Mouse (Mus musculus): ENCODE results near the gene Mobp. TPM values are rescaled to one million over a fixed set of nuclear protein-coding genes. Genes with fewer than 3 reads are reported as not detected.

Gene Mobp
- total RNA-seq, 2 experiments from 2014 or later, result not detected

GRCm38 (mm10) chr9:120120503-120120902 lies 29.0 kb upstream of the Mobp start:
- no peak for TF ChIP-seq CTCF (IDR thresholded peaks at IDR 0.05)
- intact Hi-C loops (cut with DNase I), result no loop called here
- Histone ChIP-seq H3K27ac (no peak overlapping the region), H3K4me3 (no peak overlapping the region)
- no peak for DNase-seq

DNA sequence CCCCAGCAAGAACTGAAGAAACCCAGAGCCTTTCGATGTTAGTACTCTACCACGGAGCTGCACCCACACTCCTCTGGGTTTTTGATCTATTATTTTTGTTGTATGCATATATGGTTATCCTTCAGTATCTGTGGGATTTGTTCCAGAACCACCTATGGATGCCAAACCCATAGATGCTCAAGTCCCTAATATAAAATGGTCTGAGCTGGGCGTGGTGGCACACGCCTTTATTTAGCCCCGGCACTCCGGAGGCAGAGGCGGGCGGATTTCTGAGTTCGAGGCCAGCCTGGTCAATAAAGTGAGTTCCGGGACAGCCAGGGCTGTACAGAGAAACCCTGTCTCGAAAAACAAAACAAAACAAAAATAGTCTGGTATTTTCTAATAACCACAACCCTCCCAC lies 22.6 kb upstream of the Mobp start:
- no peak for TF ChIP-seq CTCF (IDR thresholded peaks at IDR 0.05)
- no peak for DNase-seq
- Histone ChIP-seq H3K4me3 (peak overlapping the region; percentile 97), H3K27ac (peak overlapping the region; percentile 95)
- intact Hi-C loops (cut with DNase I), result loop anchor here (1.0 kb wide), 1 partner anchor 17 kb away; the partner anchor contains the start of gene Slc25a38

DNA sequence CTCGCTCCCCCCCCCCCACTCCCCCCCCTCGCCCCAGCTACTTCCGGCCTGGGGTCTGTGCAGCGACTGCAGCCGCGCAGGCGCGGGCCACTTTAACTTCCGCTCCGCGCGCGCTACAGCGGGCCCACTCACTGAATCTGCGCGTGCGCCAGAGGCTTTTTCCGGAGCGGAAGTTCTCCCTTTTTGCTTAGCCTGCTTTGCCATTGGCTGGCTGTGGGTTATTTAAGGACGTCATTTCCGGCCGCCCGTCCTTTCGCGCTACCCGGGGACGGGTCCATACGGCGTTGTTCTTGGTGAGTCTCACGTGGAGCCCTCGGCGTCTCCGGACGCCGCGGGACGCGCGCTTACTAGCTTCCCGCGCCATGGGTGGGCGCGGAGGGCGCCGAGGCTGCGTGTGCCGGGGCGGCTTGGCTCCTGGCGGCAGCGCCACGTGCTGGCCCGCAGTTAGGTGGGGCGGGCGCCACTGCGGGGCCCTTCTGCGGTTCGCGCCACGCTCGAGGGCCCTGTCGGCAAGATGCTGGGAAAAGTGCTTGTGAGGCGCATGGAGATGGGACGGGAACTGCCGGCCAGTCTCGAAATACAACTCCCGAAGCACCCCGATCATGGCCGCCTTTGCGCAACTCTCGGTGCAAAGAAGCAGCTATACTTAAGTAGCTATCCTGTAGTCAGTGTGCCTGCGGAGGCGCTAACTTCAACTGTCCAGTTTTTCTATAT lies 21.8 kb upstream of the Mobp start, which contains the start of gene Rpsa:
Rpsa (plus strand) TSS at position 152 of the 714 bp plus-strand sequence.
- peak within 1 kb of the TSS; percentile 95 for H3K27ac ChIP-seq
- DNase-seq, result peak; percentile 98
- TF ChIP-seq CTCF (IDR thresholded peaks at IDR 0.05), result no peak
- peak within 1 kb of the TSS; percentile 97 for H3K4me3 ChIP-seq
- intact Hi-C loops (cut with DNase I), result loop anchor here (1.0 kb wide), 1 partner anchor 17 kb away; the partner anchor contains the start of gene Slc25a38

GRCm38 (mm10) chr9:120129276-120129675 lies 20.2 kb upstream of the Mobp start:
- H3K27ac ChIP-seq, result no peak overlapping the region
- DNase-seq, result no peak
- peak overlapping the region; percentile 97 for H3K4me3 ChIP-seq
- TF ChIP-seq CTCF (IDR thresholded peaks at IDR 0.05), result no peak
- intact Hi-C loops (cut with DNase I), result no loop called here

DNA sequence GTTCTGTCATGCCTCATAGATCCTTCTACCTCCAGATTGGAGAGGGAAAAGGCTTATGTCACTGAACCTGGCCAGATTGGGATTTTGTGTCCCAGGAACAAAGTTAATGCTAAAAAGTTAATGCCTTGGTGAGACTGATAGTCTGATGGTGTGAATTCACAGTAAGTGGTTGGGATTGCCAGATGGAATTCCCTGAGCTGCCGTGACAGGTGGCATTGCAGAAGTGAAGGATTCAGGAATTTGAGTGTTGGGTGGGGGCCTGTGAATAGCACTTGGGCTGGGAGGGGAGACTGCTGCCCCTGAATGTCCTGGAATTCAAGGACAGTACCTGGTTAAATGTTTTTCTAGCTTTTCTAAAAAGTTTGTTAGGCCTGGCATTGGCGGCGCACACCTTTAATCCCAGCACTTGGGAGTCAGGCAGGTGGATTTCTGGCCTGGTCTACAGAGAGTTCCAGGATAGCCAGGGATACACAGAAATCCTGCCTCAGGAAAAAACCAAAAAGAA lies 17.7 kb upstream of the Mobp start:
- DNase-seq, result no peak
- Histone ChIP-seq H3K27ac (no peak overlapping the region), H3K4me3 (no peak overlapping the region)
- intact Hi-C loops (cut with DNase I), result loop anchor here (5.0 kb wide), 1 partner anchor 370 kb away; no protein-coding TSS in a partner anchor
- TF ChIP-seq CTCF (IDR thresholded peaks at IDR 0.05), result no peak

- DNase-seq, result no peak
- no peak for TF ChIP-seq CTCF (IDR thresholded peaks at IDR 0.05)
- Histone ChIP-seq H3K4me3 (no peak overlapping the region), H3K27ac (no peak overlapping the region)
- intact Hi-C loops (cut with DNase I), result loop anchor here (5.0 kb wide), 1 partner anchor 369 kb away; no protein-coding TSS in a partner anchor
These were observed 16.3 kb upstream of the Mobp start for GRCm38 (mm10) chr9:120132980-120133754.

GRCm38 (mm10) chr9:120133755-120134475 lies 15.6 kb upstream of the Mobp start:
- Histone ChIP-seq H3K27ac (no peak overlapping the region), H3K4me3 (no peak overlapping the region)
- TF ChIP-seq CTCF (IDR thresholded peaks at IDR 0.05), result no peak
- intact Hi-C loops (cut with DNase I), result loop anchor here (5.0 kb wide), 1 partner anchor 368 kb away; no protein-coding TSS in a partner anchor
- no peak for DNase-seq

GRCm38 (mm10) chr9:120134529-120135160 lies 14.9 kb upstream of the Mobp start:
- no peak overlapping the region for H3K4me3 ChIP-seq
- DNase-seq, result no peak
- no peak overlapping the region for H3K27ac ChIP-seq
- TF ChIP-seq CTCF (IDR thresholded peaks at IDR 0.05), result no peak
- intact Hi-C loops (cut with DNase I), result loop anchor here (5.0 kb wide), 2 partner anchors 243 to 368 kb away; no protein-coding TSS in a partner anchor

- H3K27ac ChIP-seq, result no peak overlapping the region
- H3K4me3 ChIP-seq, result no peak overlapping the region
- DNase-seq, result no peak
- intact Hi-C loops (cut with DNase I), result loop anchor here (5.0 kb wide), 1 partner anchor 242 kb away; no protein-coding TSS in a partner anchor
- TF ChIP-seq CTCF (IDR thresholded peaks at IDR 0.05), result no peak
These were observed 14.1 kb upstream of the Mobp start for GRCm38 (mm10) chr9:120135454-120135853.

DNA sequence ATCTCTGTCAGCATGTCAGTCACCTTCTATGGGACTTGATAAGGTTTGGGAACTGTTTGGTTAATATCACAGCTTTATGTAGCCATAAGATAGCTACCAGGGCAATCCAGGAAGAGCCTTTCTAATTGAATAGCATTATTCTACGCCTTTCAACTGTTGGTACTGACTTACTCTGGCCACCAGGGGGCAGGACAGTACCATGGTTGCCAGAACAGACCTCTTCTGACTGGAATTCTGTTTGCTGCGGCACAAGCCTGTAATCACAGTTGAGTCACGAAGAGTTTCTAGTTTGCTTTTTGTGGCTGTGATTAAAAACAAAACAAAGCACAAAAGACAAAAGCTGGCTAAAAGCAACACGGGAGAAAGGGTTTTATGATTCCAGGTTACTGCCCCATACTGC lies 8.9 kb upstream of the Mobp start:
- TF ChIP-seq CTCF (IDR thresholded peaks at IDR 0.05), result peak; percentile 88
- no peak overlapping the region for H3K27ac ChIP-seq
- no peak overlapping the region for H3K4me3 ChIP-seq
- DNase-seq, result peak; percentile 74
- intact Hi-C loops (cut with DNase I), result loop anchor here (2.0 kb wide), 1 partner anchor 30 kb away; no protein-coding TSS in a partner anchor

- no peak overlapping the region for H3K4me3 ChIP-seq
- no peak overlapping the region for H3K27ac ChIP-seq
- DNase-seq, result no peak
- no peak for TF ChIP-seq CTCF (IDR thresholded peaks at IDR 0.05)
- intact Hi-C loops (cut with DNase I), result no loop called here
These were observed 5.0 kb upstream of the Mobp start for GRCm38 (mm10) chr9:120144474-120144873.

DNA sequence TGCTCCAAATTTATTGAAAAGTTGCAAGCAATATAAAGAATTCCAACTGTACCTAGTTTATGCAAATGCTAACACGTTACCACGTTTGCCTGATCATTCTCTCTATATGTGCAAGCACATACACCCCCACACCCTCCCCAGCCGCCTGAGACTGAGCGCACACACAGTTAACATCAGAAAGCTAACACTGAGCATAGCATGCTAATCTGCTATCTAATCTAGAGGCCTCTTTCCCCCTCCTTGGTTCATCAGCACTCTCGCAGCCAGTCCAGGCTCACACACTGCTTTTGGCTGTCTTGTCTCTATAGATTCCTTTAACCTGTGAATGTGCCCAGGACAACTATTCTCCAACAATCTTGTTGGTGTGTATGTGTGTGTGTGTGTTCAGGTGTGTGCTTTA lies 1.6 kb downstream of the Mobp start:
- H3K4me3 ChIP-seq, result no peak overlapping the region
- TF ChIP-seq CTCF (IDR thresholded peaks at IDR 0.05), result no peak
- H3K27ac ChIP-seq, result no peak overlapping the region
- intact Hi-C loops (cut with DNase I), result no loop called here
- no peak for DNase-seq
